Mouse (Mus musculus): ENCODE results near the gene F2rl2.

- no peak for TF ChIP-seq POLR2A (IDR thresholded peaks at IDR 0.05; ENCODE audit: borderline replicate concordance, extremely low read depth, low read depth, low read length)
- no peak for TF ChIP-seq CTCF (IDR thresholded peaks at IDR 0.05; ENCODE audit: insufficient read depth, low read length)
Measured at GRCm38 (mm10) chr13:95715356-95715755, 18.7 kb downstream of the F2rl2 start.

All from lung, adult 2 months (tissue).